In the genomic region with DNA sequence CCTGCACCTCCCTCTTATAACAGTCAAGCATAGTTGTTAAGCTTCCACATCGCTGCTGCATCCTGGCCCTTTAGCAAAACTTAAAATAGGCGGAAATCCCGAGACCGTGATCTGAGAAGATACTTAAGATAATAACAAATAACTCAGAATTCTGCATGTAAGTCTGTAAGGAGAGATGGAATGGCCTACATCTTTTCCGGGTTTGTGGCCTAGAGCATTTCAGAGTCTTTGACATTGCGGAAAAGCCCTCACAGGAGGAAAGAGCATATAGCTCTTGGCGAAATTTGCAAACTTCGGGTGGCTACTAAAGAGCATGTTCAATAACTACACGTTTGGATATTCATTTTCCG, we compare ENCODE assay signal across 13 mouse cellular contexts. TPM values are rescaled to one million over a fixed set of nuclear protein-coding genes. Genes with fewer than 3 reads are reported as not detected.
DNase-seq lines count a peak whose midpoint lies in the region; ATAC-seq lines count a peak whose summit lies in the region.
"Had no signal": no experiment of that assay in that cellular context is flagged by ENCODE, and none has a peak within 500 bp of the region (broad histone marks: within the 10 kb centered on the region; RNA-seq: fewer than 3 reads in every experiment).

No protein-coding gene starts in this region.

- ATAC-seq in kidney, embryonic 14.5 days (ENCODE audit: low FRiP score, low TSS enrichment): no peak
- no peak for ATAC-seq in embryonic facial prominence, embryonic 14.5 days (ENCODE audit: low read depth)
- ATAC-seq in forebrain, embryonic 16.5 days: no peak
- ATAC-seq in midbrain, embryonic 13.5 days: no peak

- peaks cover 74% of the 10 kb centered on the region for H3K27me3 ChIP-seq in kidney, embryonic 14.5 days (ENCODE audit: control insufficient read depth, insufficient read depth, low read length)
- H3K27me3 ChIP-seq in embryonic facial prominence, embryonic 14.5 days (replicated peaks; ENCODE audit: control insufficient read depth, insufficient read depth, low read length): peaks cover 82% of the 10 kb centered on the region
- no peaks in the 10 kb centered on the region for H3K27me3 ChIP-seq in forebrain, embryonic 16.5 days (replicated peaks; ENCODE audit: control insufficient read depth, insufficient read depth, low read length)
- H3K27me3 ChIP-seq in midbrain, embryonic 13.5 days: peaks cover 78% of the 10 kb centered on the region

- no peak overlapping the region for H3K9ac ChIP-seq in kidney, embryonic 14.5 days (ENCODE audit: low read depth, low read length)
- H3K9ac ChIP-seq in embryonic facial prominence, embryonic 14.5 days (ENCODE audit: low read depth, low read length): no peak overlapping the region
- H3K9ac ChIP-seq in forebrain, embryonic 16.5 days (replicated peaks; ENCODE audit: low read depth, low read length): peak overlapping the region; percentile 95
- H3K9ac ChIP-seq in midbrain, embryonic 13.5 days (replicated peaks): no peak overlapping the region

- peak overlapping the region; percentile 16; the same call in 1 of the 2 replicates for H3K4me3 ChIP-seq in kidney, embryonic 14.5 days (ENCODE audit: low read length)
- peak overlapping the region; percentile 31 for H3K4me3 ChIP-seq in embryonic facial prominence, embryonic 14.5 days (ENCODE audit: low read depth, low read length)
- peak overlapping the region; percentile 46 for H3K4me3 ChIP-seq in forebrain, embryonic 16.5 days (replicated peaks; ENCODE audit: low read length)
- peak overlapping the region; percentile 32 for H3K4me3 ChIP-seq in midbrain, embryonic 13.5 days (replicated peaks)

- no peak overlapping the region for H3K27ac ChIP-seq in kidney, embryonic 14.5 days (ENCODE audit: low read depth, low read length)
- no peak overlapping the region for H3K27ac ChIP-seq in embryonic facial prominence, embryonic 14.5 days (replicated peaks; ENCODE audit: low read depth, low read length)
- H3K27ac ChIP-seq in forebrain, embryonic 16.5 days (ENCODE audit: low read length): peak overlapping the region; percentile 93
- H3K27ac ChIP-seq in midbrain, embryonic 13.5 days: no peak overlapping the region
- H3K27ac ChIP-seq: macrophage had no signal

- no peak for DNase-seq in kidney, postnatal 36 days
- DNase-seq in embryonic facial prominence, embryonic 14.5 days (ENCODE audit: low spot score): no peak
- no peak for DNase-seq in urinary bladder, postnatal 25 days (ENCODE audit: low spot score)
- no peak for DNase-seq in kidney, adult 9 months
- DNase-seq: kidney, postnatal 25 days; spleen, adult 18-20 months; thymus, postnatal 14 days had no signal

- H3K4me2 ChIP-seq in kidney, embryonic 14.5 days (replicated peaks; ENCODE audit: low read depth, low read length): no peak overlapping the region
- peak overlapping the region; percentile 53 for H3K4me2 ChIP-seq in embryonic facial prominence, embryonic 14.5 days (ENCODE audit: low read depth, low read length)
- H3K4me2 ChIP-seq in forebrain, embryonic 16.5 days (ENCODE audit: low read length): peak overlapping the region; percentile 78
- peak overlapping the region; percentile 54 for H3K4me2 ChIP-seq in midbrain, embryonic 13.5 days (replicated peaks)

- H3K9me3 ChIP-seq in kidney, embryonic 14.5 days (ENCODE audit: control insufficient read depth, low read length): no peaks in the 10 kb centered on the region
- no peaks in the 10 kb centered on the region for H3K9me3 ChIP-seq in embryonic facial prominence, embryonic 14.5 days (ENCODE audit: control insufficient read depth, low read length)
- no peaks in the 10 kb centered on the region for H3K9me3 ChIP-seq in forebrain, embryonic 16.5 days (ENCODE audit: control insufficient read depth, low read length)
- no peaks in the 10 kb centered on the region for H3K9me3 ChIP-seq in midbrain, embryonic 13.5 days

- no peaks in the 10 kb centered on the region for H3K36me3 ChIP-seq in kidney, embryonic 14.5 days (ENCODE audit: control insufficient read depth, insufficient read depth, low read length)
- no peaks in the 10 kb centered on the region for H3K36me3 ChIP-seq in embryonic facial prominence, embryonic 14.5 days (ENCODE audit: control insufficient read depth, insufficient read depth, low read length)
- no peaks in the 10 kb centered on the region for H3K36me3 ChIP-seq in forebrain, embryonic 16.5 days (ENCODE audit: control insufficient read depth, insufficient read depth)
- H3K36me3 ChIP-seq in midbrain, embryonic 13.5 days: no peaks in the 10 kb centered on the region

- no peaks in the 10 kb centered on the region for H3K4me1 ChIP-seq in kidney, embryonic 14.5 days (ENCODE audit: control insufficient read depth, insufficient read depth, low read length)
- H3K4me1 ChIP-seq in embryonic facial prominence, embryonic 14.5 days (ENCODE audit: control insufficient read depth, insufficient read depth, low read length): no peaks in the 10 kb centered on the region
- H3K4me1 ChIP-seq in forebrain, embryonic 16.5 days (replicated peaks; ENCODE audit: control insufficient read depth, insufficient read depth, low read length): no peaks in the 10 kb centered on the region
- H3K4me1 ChIP-seq in midbrain, embryonic 13.5 days (replicated peaks): peaks cover 8% of the 10 kb centered on the region; the same call in 1 of the 2 replicates

- under 1% methylated on average over 10 of the region's 10 CpGs for WGBS in kidney, embryonic 14.5 days
- 2% methylated on average over 10 of the region's 10 CpGs for WGBS in embryonic facial prominence, embryonic 14.5 days
- 1% methylated on average over 10 of the region's 10 CpGs for WGBS in forebrain, embryonic 16.5 days
- WGBS in midbrain, embryonic 13.5 days: under 1% methylated on average over 10 of the region's 10 CpGs

RNA-seq across cellular contexts. Expression of a gene that starts 7.0 kb away (rescaled TPM):
- polyA plus RNA-seq in kidney, embryonic 14.5 days (2014; fragmentation: Nextera tagmentation; extraction: Ambion mirVana): not detected in 2 replicates
- polyA plus RNA-seq in embryonic facial prominence, embryonic 14.5 days (2014; fragmentation: Nextera tagmentation; extraction: Ambion mirVana): not detected in 2 replicates
- polyA plus RNA-seq in forebrain, embryonic 16.5 days (2015; fragmentation: Nextera tagmentation; extraction: Ambion mirVana): 3.6 and 4.0 TPM in 2 replicates
- 0.15 TPM in 1 of 2 replicates, not detected in the other for polyA plus RNA-seq in midbrain, embryonic 13.5 days (2015; fragmentation: Nextera tagmentation; extraction: Ambion mirVana)
- polyA plus RNA-seq: gonadal fat pad, adult 2 months; limb, embryonic 11.5 days; macrophage had no signal

RNA-seq across cellular contexts. Expression of a gene that starts 9.6 kb away (rescaled TPM):
- not detected in 2 replicates for polyA plus RNA-seq in kidney, embryonic 14.5 days (2014; fragmentation: Nextera tagmentation; extraction: Ambion mirVana)
- polyA plus RNA-seq in embryonic facial prominence, embryonic 14.5 days (2014; fragmentation: Nextera tagmentation; extraction: Ambion mirVana): 0.81 and 1.4 TPM in 2 replicates
- polyA plus RNA-seq in forebrain, embryonic 16.5 days (2015; fragmentation: Nextera tagmentation; extraction: Ambion mirVana): 92.9 and 103 TPM in 2 replicates
- 0.63 and 6.4 TPM in 2 replicates for polyA plus RNA-seq in midbrain, embryonic 13.5 days (2015; fragmentation: Nextera tagmentation; extraction: Ambion mirVana)
- polyA plus RNA-seq: gonadal fat pad, adult 2 months; limb, embryonic 11.5 days; macrophage had no signal

Comparison
In these comparisons a context has a peak if more than half of its experiments do, and no peak if none do; other contexts are left out.
1. RNA of a gene that starts 9.6 kb away (polyA plus RNA-seq): 92.9 to 103 TPM in forebrain, embryonic 16.5 days; 0.63 to 6.4 TPM in midbrain, embryonic 13.5 days, 0.81 to 1.4 TPM in embryonic facial prominence, embryonic 14.5 days and not detected in kidney, embryonic 14.5 days; every median in the first group is over 10 times any median in the second.
2. Peak in every context shown above with its lines, with median percentiles within 50 percentile points of each other: H3K4me3 ChIP-seq.